Mouse (Mus musculus) right cerebral cortex, postnatal 10 days (tissue): ENCODE data around the gene Stk39.
A peak's percentile ranks its signal among the peaks of the same experiment; 100 is the strongest.
"Not testable (repeated sequence)": the region's sequence is repeated elsewhere in the genome, so short reads cannot be mapped to it uniquely, and the experiment has no call there.

Experiments
- DNase-seq, 2 experiments: peaks; one replicate each; pipeline ENCODE4 v3.0.0; 2021; ENCODE audit warnings: low spot score in 2 of 2

The Stk39 gene

GRCm38 (mm10) chr2:68239415-68239814 is 232.7 kb downstream of the Stk39 start:
- not testable (repeated sequence) for DNase-seq

- no peak for DNase-seq
Measured at GRCm38 (mm10) chr2:68232929-68233328, 239.1 kb downstream of the Stk39 start.

GRCm38 (mm10) chr2:68229872-68230271 is 242.2 kb downstream of the Stk39 start:
- DNase-seq: no peak

GRCm38 (mm10) chr2:68229081-68229480 is 243.0 kb downstream of the Stk39 start:
- no peak for DNase-seq

GRCm38 (mm10) chr2:68222227-68222873 is 249.7 kb downstream of the Stk39 start:
- peak in 1 of 2 experiments; percentile 34 for DNase-seq

- DNase-seq: no peak
Measured at GRCm38 (mm10) chr2:68221226-68221625, 250.8 kb downstream of the Stk39 start.

GRCm38 (mm10) chr2:68219823-68220222 is 252.2 kb downstream of the Stk39 start:
- no peak for DNase-seq

- no peak for DNase-seq
Measured at GRCm38 (mm10) chr2:68215176-68215575, 256.9 kb downstream of the Stk39 start.

- DNase-seq: no peak
Measured at GRCm38 (mm10) chr2:68214400-68214799, 257.7 kb downstream of the Stk39 start.

- no peak for DNase-seq
Measured at GRCm38 (mm10) chr2:68211443-68211842, 260.6 kb downstream of the Stk39 start.

GRCm38 (mm10) chr2:68196245-68196644 is 275.8 kb downstream of the Stk39 start:
- DNase-seq: no peak

GRCm38 (mm10) chr2:68194444-68194843 is 277.6 kb downstream of the Stk39 start:
- DNase-seq: no peak

GRCm38 (mm10) chr2:68193465-68193837 is 278.6 kb downstream of the Stk39 start:
- no peak for DNase-seq

GRCm38 (mm10) chr2:68192605-68193464 is 279.2 kb downstream of the Stk39 start:
- DNase-seq: no peak

GRCm38 (mm10) chr2:68176425-68176824 is 295.6 kb downstream of the Stk39 start:
- DNase-seq: no peak

- no peak for DNase-seq
Measured at GRCm38 (mm10) chr2:68171306-68171705, 300.8 kb downstream of the Stk39 start.

- DNase-seq: no peak
Measured at GRCm38 (mm10) chr2:68162012-68162411, 310.1 kb downstream of the Stk39 start.

GRCm38 (mm10) chr2:68160566-68160965 is 311.5 kb downstream of the Stk39 start:
- no peak for DNase-seq
